Mouse (Mus musculus) v-Abl transformed pro-B cells (cell line): ENCODE results near the gene Dync1i2.

Experiments
- in situ Hi-C, 2 experiments: fragments of 400-800 bp; cut with MboI; formaldehyde crosslinking; loops; one replicate each; pipeline ENCODE4 v1.15.1; 2025; ENCODE audit not compliant: unreplicated experiment in 2 of 2

Dync1i2 gene

GRCm38 (mm10) chr2:71254836-71255235, 43.3 kb downstream of the Dync1i2 start:
- in situ Hi-C loops = no loop called here

GRCm38 (mm10) chr2:71256581-71256980, 45.1 kb downstream of the Dync1i2 start:
- in situ Hi-C loops = no loop called here

GRCm38 (mm10) chr2:71264585-71264984, 53.1 kb downstream of the Dync1i2 start:
- in situ Hi-C loops = no loop called here

- in situ Hi-C loops = no loop called here
Measured at GRCm38 (mm10) chr2:71268691-71269090, 57.2 kb downstream of the Dync1i2 start.

- in situ Hi-C loops = no loop called here
Measured at GRCm38 (mm10) chr2:71269332-71269731, 57.8 kb downstream of the Dync1i2 start.

GRCm38 (mm10) chr2:71270085-71270484, 58.6 kb downstream of the Dync1i2 start:
- in situ Hi-C loops = no loop called here

GRCm38 (mm10) chr2:71273955-71274679, 62.6 kb downstream of the Dync1i2 start:
- in situ Hi-C loops = no loop called here

GRCm38 (mm10) chr2:71275734-71276133, 64.2 kb downstream of the Dync1i2 start:
- in situ Hi-C loops = no loop called here

- in situ Hi-C loops = no loop called here
Measured at GRCm38 (mm10) chr2:71278791-71279775, 67.6 kb downstream of the Dync1i2 start.

- in situ Hi-C loops = no loop called here
Measured at GRCm38 (mm10) chr2:71281981-71282380, 70.5 kb downstream of the Dync1i2 start.

- in situ Hi-C loops = no loop called here
Measured at GRCm38 (mm10) chr2:71290107-71290775, 78.7 kb downstream of the Dync1i2 start.

- in situ Hi-C loops = no loop called here
Measured at GRCm38 (mm10) chr2:71291566-71291965, 80.1 kb downstream of the Dync1i2 start.

- in situ Hi-C loops = no loop called here
Measured at GRCm38 (mm10) chr2:71293983-71294382, 82.5 kb downstream of the Dync1i2 start.

- in situ Hi-C loops = no loop called here
Measured at GRCm38 (mm10) chr2:71294489-71294888, 83.0 kb downstream of the Dync1i2 start.

GRCm38 (mm10) chr2:71295844-71296243, 84.3 kb downstream of the Dync1i2 start:
- in situ Hi-C loops = no loop called here

- in situ Hi-C loops = no loop called here
Measured at GRCm38 (mm10) chr2:71297501-71297900, 86.0 kb downstream of the Dync1i2 start.

GRCm38 (mm10) chr2:71298729-71299128, 87.2 kb downstream of the Dync1i2 start:
- in situ Hi-C loops = no loop called here

- in situ Hi-C loops = no loop called here
Measured at GRCm38 (mm10) chr2:71302156-71302663, 90.7 kb downstream of the Dync1i2 start.

GRCm38 (mm10) chr2:71303221-71303620, 91.7 kb downstream of the Dync1i2 start:
- in situ Hi-C loops = no loop called here

- in situ Hi-C loops = no loop called here
Measured at GRCm38 (mm10) chr2:71304821-71305220, 93.3 kb downstream of the Dync1i2 start.

- in situ Hi-C loops = no loop called here
Measured at GRCm38 (mm10) chr2:71306357-71306756, 94.9 kb downstream of the Dync1i2 start.
